Mouse (Mus musculus) regulatory T cell (primary cell): ENCODE results near the gene Lat.

Experiments used
- in situ Hi-C: fragments of 300-600 bp; cut with MboI, MseI; formaldehyde crosslinking; loops from one replicate; pipeline ENCODE4 v1.15.1; 2025; ENCODE audit warnings: high pct_unique_total_duplicates

The Lat gene

DNA sequence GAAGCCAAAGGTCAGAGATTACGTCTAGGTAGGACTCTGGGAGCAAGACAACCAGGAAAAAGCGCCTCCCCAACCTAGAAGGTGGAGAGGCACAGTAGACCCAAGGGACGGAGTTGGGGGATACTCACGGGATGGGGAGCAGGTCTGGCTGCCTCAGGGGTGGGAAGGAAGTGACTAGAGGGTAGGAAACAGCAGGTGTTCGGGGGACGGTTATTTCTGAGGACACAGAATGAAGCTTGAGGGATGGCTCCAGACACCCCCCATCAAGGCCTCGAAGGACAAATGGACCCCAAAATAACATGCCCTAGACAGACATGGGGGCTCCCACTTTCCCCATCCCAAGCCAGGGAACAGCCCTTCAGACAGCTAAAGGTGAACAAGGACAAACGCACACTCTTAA lies 1.0 kb downstream of the Lat start:
- in situ Hi-C loops: loop anchor here (5.0 to 10.0 kb wide), 2 partner anchors 36 to 774 kb away; no protein-coding TSS in a partner anchor

DNA sequence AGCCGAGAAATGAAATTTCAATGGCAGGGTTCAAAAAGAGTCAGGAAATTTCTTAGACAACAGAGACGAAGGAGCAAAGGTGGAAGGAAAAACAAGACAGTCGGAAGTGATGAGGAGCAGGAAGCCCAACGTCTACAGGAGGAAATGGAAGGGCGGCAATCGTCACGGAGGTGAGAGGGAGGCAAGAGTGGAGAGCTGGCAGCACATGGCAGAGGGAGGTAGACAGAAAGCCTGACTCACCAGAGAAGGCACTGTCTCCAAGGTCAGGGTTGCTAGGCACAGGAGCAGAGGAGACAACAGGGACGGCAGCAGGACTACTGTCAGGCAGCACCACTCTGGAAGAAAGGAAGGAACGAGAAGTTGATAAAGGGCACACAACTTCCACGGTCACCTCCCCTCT lies 1.7 kb downstream of the Lat start:
- in situ Hi-C loops: loop anchor here (5.0 to 10.0 kb wide), 2 partner anchors 35 to 773 kb away; no protein-coding TSS in a partner anchor

DNA sequence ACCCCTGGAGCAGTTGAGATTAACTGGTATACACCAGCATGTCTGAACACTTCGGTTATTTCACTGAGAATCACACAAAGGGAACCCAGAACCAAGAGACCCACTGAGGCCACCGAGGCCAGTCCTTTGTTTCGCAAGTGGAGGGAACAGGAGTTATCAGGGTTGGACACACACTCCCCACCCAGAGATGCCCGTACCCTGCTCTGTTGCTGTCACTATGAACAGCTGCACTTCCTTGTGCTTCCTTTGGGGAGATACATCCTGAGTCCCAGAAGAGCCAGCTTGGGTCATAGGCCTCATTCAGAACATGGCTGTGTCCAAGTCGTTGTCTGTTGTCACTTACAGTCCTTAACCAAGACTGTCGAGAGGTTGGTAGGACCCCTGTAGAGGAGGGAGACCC lies 6.3 kb downstream of the Lat start:
- in situ Hi-C loops: loop anchor here (10.0 kb wide), 1 partner anchor 768 kb away; no protein-coding TSS in a partner anchor

DNA sequence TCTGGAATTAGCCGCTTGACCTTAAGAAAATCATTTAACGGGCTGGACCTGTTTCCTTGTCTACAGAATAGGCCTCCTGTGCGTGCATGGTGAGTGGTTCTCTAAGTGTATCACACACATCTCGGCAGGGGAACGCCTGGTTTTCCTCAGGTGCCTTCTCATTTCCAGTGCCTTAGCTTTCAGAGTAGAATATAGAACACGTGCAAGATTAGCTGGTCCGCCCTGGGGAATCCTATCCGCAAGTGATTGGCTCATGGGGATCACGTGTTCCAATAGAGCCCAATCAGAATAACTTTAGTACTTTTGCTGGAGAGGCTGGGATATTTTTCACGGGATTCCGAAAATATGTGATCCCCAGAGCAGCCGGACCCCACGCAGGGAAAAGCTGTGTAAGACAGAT lies 10.3 kb downstream of the Lat start:
- in situ Hi-C loops: no loop called here

DNA sequence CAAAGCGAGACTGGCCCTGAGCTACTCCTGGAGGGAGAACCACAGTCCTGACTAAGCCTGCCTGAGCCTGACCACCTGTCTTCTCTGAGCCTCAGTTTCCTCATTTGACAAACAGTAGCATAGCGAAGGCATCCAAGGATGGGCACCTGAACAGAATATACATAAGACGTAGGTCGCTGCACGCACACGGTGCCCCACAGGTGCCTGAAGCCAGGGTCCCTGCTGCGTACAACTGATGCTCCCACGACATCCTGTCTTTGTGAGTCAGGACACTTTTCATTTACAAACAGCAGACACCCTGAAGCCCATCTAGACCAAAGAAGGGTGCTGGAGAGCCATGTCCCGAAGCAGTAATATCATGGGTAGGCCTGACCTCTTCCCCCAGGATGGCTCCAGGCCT lies 11.0 kb downstream of the Lat start:
- in situ Hi-C loops: no loop called here

DNA sequence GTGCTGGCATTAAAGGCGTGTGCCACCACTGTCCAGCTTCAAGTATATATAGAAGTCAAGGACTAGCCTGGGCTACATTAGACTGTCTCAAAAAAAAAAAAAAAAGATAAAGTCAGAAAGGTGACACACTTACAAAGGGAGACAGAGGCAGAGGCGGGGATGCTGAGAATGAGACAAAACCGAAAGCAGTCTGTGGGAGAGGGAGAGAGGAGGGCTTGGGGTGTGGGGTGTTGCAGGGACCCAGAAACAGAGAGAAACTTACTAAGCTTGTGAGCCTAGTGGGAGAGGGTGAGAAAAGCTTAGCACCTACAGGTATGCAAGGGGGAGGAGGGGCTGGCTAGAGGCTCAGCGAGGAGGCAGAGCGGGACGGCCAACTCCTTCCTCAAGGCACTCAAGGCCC lies 11.5 kb downstream of the Lat start:
- in situ Hi-C loops: no loop called here

DNA sequence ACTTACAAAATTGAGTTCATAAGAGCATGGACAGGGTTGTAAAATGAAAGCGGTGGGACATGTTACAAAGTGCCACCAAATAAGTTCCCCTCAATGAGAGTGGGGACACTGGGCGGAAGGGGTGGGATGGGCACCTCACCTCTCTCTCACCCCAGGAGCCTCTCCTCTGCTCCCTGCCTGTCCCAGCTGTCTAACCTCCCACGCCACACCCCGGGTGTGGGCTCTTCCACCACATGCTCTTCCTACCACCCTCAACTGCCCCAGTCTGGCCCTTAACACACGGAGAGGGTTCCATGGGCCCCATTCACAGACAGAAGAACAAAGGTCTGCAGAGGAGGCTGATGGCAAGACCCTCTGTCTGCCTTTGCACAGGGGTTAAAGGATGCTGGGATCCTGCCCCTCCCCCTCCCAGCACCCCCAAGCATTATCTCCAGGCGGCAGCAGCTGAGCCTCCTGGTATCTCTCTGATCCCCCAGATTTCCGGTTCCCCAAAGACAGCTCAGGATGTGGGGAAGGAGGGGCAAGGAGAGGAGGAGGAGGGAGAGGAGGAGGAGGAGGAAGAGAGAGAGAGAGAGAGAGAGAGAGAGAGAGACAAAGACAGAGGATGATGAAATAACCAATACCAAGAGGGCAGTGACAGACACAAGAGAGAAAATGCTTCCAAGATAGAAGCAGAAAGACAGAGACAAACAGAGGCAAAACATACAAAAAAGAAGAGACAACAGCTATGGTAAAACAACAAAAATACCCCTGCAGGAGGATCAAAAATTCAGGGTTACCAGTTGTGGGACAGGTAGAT lies 12.4 kb downstream of the Lat start:
- in situ Hi-C loops: no loop called here

DNA sequence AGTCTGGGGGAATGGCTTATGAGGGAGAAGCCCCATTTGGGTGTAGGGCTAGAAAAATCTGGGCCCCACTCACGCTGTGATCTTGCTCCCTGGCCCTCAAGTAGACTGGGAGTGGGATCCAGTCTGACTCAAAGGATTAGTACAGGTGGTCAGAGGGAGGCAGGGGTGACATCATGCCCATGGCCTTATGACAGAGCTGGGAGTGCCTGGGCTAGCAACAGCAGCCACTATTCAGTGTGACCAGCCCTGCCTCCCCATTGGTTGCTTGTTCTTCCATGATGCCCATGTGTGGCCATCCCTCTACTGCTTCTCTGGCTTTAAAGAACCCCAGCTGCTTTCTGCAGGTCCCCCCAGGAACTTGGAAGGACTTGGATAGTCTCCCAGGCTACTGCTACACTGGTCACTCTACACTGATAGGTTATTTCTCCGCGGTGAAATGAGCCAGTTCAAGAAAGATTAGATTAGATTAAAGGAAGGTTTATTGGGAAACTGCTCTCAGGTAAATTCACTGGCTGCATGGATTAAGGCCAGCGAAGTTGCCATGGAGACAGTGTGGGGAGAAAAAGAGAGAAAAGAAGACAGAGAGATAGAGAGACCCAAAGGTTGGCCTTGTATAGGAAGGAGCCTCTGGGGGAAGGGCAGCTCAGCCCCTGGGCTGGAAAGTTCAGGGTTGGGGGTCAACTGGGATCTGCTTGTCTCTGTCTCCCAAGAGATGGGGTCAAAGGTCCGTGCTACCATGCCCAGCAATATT lies 13.3 kb downstream of the Lat start:
- in situ Hi-C loops: no loop called here

DNA sequence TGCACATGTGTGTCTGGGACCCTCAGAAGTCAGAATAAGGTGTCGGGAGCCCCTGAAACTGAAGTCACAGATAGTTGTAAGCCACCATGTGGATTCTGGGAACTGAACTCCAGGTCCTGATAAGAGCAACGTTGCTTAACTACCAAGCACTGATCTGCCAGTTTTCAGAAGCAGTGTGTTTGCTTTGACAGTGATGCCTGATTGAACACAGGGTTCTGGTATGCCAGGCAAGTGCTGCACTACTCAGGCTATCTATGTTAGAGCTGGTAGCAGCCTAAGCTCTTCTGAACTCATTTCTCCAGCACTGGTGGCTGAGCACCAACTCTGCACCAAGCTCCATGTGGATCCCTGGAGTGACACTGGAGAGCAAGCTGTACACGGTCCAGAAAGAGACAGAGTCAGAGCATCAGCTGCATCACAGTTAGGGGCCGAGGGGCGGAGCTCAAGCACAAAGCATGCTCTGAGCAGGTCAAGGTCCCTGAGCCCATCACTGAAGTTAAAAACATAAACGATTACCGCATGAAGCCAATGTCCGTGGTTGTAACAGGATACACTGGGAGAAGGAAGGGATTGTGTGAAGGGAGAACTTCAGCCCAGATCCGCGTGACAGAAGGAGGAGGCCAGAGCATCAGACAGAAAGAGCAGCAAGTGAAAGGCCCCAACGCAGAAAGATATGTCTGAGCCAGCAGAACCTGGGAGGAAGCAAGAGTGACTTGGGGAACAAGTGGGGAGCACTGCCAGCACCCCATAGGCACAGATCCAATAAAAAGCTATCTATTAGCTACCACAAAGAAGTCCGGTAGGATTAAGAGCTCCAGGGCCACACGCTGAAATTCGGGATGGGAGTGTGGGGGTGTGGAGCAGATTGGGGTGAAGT lies 14.4 kb downstream of the Lat start:
- in situ Hi-C loops: no loop called here

DNA sequence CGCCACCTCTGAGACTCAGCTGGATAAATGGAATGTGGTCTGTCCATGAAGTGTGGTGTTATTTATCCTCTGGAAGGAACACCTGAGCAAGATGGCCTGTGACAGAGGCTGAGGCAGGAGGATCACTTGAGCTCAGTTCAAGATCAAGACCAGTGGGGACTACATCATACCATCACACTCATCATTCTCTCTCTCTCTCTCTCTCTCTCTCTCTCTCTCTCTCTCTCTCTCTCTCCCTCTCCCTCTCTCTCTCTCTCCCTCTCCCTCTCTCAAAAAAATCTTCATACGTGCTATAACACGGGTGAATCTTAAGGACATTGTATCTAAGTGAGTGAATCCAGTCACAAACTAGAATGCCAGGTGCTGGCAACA lies 15.4 kb downstream of the Lat start:
- in situ Hi-C loops: no loop called here

DNA sequence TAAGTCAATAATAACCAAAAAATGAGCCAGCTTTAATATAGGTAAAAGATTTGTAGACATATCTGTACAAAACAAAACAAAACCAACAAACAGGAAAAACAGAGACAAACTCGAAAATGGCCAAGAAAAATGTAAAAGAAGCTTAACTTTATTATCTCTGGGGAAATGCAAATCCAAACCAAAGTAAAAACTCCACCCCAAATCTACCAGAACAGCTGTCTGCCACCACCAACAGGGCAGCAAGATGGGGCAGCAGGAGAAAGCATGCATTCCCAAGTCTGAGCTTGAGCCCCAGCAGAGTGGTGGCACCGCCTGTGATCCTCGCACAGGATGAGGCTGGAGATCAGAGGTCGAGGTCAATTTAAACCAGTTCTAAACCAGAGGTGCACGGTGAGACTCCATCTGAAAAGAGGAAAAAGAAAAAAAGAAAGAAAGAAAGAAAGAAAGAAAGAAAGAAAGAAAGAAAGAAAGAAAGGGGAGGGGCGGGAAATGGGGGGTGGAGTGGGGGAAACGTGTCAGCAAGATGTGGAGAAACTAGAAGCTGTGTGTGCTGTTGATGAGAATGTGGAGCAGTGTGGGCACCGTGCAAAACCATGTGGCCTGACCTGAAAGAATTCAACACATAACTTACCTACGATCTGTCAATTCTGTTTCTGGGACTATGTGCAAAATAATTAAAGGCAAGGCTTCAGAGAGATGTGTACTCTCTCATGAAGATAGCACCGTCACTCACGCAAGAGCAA lies 15.9 kb downstream of the Lat start:
- in situ Hi-C loops: no loop called here

DNA sequence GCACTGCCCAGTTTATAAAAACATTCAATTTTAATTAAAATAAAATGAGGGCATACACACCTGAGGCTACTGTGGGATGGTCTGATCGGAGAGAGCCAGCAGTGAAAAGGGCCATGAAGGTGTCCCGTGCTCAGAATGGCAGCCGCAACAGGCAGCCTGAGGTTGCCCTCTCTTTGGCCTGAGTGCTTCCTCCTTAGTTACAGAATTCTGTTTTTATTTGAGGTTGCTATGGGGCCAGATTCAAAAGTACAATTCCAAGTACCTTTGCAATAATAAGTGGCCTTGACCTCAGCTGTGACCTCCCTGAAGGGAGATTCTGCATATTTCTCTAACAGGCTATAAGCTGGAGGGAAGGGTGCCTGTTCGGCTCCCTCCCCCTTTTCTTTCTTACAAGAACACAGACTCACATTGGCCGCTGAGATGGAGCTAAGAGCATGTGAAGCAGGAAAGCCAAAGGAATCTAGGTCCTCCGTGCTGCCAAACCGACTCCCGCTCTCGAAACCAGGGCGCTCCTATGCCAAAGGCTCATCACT lies 17.9 kb downstream of the Lat start:
- in situ Hi-C loops: no loop called here

DNA sequence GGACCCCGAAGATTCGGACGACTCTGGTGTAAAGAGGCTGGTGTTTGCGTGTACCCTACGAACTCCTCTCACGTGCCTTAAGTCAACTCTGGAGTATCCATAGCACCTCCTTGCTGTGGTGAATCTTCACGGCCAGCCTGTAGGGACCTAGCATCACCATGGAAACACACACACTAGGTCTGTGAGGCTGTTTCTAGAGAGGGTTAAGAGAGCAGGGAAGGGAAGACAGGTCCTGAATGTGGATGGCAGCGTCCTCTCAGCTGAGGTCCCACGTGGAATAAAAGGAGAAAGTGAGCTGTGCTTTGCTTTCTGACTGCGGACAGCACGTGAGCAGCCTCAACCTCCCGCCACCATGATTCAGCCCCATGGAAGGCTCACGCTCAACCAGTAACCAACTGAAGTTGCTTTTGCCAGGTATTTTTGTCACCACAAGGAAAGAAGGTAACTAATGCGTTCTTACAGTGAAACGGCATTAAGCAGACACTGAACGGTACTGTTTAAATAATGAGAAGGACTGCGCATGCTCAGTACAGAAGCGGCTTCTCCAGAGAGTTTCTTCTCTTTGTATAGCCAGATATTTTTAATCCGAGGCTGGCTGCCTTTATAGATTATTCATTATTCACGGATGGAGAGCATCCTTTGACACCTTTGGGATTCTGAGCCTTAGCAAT lies 18.5 kb downstream of the Lat start:
- in situ Hi-C loops: no loop called here

DNA sequence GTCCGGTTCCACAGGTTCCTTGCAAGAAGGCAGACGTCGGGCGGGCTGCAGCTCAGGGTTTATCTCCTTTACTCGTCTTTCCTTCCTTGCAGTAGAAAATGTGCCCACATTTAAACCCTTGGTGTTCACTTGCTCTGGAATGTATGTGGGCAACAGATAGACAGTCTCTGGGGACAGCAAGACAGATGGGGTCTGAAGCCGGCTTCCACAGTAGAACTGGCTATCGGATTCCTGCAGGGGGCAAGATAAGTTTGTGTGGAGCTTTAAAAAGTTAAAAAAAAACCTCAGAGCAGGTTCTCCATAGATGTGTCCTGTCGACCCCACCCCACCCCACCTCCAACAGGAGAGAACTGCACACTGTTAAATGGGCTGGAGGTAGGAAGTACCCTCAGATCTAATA lies 21.1 kb downstream of the Lat start:
- in situ Hi-C loops: no loop called here

DNA sequence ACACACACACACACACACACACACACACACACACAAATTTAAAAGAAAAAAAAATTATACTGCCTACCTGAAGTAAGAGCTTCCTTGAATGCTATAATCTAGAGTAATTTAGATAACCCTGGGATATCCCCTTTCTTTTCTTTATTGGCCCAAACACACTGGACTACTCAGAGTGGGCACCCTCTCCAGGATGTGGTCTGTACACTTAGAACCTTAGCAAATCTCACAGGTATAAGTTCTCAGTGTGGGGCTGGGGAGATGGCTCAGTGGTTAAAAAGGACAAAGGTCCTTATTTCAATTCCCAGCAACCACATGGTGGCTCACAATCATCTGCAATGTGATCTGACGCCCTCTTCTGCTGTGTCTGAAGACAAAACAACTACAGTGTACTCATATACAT lies 22.3 kb downstream of the Lat start:
- in situ Hi-C loops: no loop called here

DNA sequence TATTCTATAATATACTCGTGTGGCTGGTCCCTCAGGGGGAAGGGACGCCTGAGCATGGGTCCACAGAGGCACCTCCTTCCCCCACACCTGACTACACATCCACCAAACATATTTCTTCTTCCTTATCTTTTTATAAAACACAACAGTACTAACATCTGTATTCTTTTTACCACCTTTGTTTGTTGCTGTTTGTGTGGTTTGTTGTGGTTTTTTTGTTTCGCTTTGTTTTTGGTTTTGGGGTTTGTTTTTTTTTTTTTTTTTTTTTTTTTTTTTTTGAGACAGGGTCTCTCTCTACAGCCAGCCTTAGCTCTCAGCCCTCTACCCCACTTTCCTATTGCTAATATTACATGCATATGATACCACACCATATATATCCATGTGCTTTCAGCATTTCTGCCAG lies 23.4 kb downstream of the Lat start:
- in situ Hi-C loops: no loop called here

DNA sequence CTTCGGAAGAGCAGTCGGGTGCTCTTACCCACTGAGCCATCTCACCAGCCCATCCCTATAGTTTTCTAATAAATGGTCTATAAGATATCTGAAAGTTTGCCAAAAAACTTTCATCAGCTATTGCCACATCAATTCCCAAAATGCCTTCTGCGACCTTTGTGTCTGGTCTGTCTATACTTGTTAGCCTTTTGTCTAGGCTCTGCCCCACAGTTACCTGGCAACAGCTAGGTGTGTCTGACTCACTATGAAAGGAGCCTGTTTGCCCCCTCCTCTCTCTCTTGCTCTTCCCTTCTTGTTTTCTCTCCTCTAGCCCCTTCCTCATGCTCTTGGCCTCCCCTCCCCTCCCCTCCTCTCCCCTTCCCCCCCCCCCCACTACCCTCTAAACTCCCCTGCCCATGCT lies 23.8 kb downstream of the Lat start:
- in situ Hi-C loops: no loop called here

DNA sequence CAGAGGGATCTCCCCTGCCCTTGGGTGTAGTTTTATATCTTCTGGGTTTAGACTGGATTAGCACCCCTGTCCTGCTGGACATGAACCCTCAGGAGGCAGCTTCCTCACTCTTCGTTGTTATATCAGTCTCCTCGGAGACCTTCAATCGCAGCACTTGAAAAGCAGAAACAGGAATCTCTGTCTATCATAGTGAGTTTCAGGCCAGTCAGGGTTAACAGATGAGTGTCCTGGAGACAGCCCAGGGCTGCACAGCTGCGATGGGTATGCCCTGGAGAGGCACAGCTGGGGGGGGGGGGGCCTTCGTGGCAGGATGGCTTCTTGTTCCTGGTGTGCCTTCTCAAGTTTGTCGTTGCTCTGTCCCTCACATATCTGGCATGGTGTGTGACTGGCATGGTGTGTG lies 28.5 kb downstream of the Lat start:
- in situ Hi-C loops: no loop called here

DNA sequence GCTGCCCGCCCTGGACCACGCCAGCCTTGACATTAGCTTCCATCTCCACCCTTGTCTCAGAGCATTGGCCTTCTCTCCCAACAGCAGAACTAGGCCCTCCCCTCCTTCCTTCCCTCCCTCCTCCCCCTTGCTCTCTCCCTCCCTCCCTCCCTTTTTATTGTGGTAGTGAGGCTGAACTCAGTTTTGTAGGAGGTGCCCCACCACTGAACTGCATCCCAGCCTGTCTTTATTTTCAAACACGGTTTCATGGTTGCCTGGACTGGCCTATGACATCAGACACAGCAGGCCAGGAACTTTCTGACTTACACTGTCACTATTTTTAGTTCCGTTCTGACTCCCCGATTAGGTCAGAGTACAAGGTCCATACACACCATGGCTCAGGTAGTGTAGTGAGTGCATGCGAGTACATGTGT lies 29.2 kb downstream of the Lat start:
- in situ Hi-C loops: no loop called here

DNA sequence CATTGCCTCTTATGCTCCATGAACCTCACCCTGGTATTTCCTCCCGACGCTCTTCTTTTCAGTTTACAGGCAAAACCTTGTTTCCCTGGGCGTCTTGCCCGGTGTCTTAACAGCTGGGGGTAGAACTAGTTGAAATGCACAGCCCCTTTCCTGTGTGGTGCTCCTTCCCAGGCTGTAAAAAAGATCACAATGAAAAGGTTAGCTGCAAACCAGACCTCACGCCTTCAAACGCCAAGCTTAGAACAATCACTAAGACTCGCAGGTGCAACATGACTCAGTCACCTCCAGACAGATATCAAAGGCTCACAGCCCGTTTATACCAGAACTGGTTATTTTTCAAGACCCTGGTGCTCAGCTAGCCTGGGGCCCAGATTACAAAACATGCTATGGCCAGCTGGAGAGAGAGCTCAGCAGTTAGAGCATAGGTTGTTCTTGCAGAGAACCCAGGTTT lies 29.8 kb downstream of the Lat start:
- in situ Hi-C loops: no loop called here

DNA sequence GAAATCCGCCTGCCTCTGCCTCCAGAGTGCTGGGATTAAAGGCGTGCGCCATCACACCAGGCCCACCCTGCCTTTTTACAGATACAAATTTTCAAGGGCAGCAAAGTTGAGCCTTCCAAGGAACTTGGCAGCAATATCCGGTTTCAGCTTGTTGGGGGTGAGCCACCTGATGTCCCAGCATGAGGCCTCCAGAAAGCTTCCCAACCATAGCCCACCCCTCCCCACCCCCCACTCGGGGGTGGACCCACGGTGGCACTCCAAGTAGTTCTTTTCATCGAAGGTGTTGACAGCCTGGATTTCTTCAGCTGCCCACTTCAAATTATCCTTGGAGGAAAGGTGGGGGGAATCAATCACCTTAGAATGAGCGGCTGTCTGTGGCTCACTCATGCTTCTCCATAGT lies 30.5 kb downstream of the Lat start:
- in situ Hi-C loops: no loop called here
